Mouse (Mus musculus) T-helper 1 cell (primary cell): Measurements from ENCODE around the gene Actrt2.

Experiments
- in situ Hi-C: fragments of 300-600 bp; cut with MboI, MseI; formaldehyde crosslinking; loops from one replicate; pipeline ENCODE4 v1.15.1; 2025; ENCODE audit warnings: high pct_unique_total_duplicates

Gene Actrt2

DNA sequence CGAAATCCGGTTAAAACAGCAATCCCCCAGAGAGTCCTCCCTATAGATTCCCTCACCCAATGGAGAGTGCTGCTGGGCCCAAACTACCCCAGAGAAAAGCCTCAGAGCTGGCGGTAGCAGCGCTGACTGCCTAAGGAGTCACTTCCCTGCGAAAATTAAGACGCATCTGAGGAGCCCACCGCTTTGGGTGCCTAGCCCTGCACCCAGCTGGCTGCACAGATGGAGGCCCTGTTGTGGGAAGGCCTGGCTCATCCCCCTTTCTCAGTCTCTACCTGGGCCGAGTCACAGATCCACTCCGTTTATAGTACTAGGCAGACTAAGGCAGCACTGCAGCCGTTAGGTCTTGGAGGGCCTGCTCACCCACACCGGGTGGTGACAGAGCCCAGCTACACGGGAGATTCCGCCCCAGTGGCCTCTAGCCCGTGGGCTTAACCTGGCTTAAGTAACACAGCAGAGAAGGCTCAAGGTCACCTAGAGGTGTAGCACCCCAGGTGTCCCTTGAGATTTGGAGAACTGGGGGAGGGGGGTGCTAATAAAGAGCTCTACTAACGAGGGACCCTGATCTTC lies 29.3 kb downstream of the Actrt2 start:
- in situ Hi-C loops: no loop called here

DNA sequence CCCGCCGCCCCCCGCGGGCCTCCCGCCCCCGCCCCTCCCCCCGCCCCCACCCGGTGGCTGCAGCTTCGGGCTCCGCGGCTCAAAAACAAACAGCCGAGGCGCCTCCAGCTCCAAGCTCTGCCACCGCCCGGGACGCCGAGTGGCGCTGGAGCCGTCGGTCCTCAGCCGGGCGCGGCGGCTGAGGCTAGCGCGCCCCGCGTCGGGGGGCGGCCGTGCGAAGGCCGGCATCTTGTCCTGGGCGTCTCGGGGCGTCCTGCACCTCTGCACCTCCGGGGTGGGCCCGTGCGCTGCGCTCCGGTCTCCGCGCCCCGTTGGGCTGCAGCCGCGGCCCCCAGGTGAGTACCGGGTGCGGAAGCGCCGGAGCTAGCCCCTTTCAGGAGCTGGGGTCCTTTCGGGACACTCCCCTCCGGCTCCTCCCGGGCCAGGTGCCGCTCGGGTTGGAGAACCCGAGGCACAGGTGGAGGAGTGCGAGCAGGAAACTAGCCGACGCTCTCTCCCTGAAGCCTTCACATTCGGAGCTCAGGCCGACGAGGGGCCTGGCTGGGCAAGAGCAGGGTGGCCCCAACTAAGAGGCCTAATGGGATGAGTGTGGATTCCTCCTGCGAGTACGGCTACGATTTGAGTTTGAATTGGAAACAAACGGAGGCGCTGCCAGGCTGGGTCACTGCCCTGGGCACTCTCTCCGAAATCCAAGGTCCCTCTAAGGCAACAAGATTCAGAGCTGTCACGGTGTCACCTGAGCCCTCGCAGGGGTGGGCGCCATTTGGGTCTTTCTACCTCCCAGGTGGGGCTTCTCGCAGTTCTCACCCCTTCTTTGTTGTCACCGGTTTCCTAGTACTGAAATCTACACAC lies 30.0 kb downstream of the Actrt2 start:
- in situ Hi-C loops: no loop called here

DNA sequence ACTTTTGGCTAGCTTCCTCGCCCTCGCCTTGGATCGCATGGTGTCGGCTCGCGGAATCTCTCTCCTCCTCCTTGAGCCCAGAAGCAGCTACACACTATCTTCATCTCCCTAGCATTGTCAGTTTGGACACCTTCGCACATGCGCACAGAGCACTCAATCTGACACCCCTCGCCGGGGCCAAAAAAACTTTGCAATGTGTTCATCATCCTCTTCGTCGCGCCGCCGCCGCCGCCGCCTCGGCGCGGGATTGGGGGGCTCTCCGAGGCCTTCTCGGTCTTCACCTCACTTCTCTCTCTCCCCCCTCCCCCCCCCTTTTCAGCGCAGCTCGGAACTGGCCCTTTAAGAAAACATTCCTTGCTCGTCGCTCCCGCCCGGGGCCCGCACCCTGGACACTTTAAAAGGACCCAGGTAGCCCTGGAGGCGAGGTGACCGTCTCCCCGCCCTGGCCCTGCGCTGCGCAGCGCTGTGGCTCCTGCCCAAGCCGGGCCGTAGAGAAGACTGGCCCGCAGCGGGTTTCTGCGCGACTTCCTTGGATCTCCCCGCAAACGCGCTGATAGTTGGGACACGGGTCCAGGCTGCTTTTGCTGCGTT lies 30.9 kb downstream of the Actrt2 start, which contains the start of gene Prdm16:
TSS of gene Prdm16 (minus strand) at position 153 of the 591 bp plus-strand sequence.
- in situ Hi-C loops: no loop called here

DNA sequence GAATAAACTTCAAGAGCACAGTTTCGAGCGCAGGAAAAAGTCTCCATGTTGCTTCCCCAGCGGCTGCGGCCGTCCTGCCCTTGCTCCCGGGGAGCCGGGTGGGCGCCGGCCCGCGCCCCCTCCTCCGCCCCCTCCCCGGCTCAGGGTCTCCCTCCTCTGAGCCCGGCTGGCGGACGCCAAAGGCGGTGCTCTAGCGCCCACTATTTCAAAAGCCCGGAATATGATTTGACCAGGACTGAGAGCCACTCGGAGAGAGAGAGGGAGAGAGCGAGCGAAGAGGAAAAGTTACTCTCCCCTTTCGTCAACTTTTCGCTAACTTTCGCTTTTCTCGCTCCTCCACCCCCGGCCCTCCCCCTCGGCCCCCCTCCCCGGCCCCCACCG lies 31.6 kb downstream of the Actrt2 start:
- in situ Hi-C loops: no loop called here

DNA sequence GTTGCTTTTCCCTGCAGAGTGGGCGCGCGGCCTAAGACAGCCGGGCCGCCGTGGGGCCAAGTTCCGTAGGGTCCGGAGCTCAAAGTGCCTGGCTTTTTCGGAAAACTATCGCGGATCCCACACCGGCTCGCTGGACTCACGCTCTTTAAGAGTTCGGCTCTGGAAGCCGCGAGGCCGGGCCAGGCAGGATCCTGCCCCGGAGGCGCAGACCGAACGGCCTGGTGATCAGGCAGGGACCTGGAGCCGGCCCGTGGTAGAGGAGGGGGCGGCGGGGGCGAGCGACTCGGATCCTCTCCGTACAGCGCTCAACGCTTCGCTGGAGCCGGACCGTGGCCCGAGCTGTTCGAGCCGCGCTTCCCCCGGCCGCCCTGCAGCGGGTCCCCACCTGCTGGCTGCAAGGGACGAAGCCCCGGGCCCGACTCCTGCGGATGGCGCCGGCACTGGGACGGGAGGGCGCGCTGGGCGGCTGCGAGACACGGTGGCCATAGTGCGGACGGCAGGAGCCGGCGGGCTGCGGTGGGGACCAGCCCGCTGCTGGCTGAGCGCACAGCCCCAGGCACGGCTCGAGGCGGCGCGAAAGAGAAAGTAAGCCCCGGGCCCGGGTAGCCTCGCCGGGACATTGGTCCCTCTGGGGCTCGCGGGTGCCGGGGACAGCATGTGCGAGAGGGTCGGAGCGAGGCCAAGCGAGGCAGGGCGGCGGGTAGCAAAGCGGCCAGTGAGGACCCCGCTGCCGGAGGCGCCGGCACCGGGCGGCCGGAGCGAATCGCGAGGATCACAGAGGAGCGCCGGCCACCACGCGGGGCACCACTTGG lies 32.2 kb downstream of the Actrt2 start:
- in situ Hi-C loops: no loop called here

DNA sequence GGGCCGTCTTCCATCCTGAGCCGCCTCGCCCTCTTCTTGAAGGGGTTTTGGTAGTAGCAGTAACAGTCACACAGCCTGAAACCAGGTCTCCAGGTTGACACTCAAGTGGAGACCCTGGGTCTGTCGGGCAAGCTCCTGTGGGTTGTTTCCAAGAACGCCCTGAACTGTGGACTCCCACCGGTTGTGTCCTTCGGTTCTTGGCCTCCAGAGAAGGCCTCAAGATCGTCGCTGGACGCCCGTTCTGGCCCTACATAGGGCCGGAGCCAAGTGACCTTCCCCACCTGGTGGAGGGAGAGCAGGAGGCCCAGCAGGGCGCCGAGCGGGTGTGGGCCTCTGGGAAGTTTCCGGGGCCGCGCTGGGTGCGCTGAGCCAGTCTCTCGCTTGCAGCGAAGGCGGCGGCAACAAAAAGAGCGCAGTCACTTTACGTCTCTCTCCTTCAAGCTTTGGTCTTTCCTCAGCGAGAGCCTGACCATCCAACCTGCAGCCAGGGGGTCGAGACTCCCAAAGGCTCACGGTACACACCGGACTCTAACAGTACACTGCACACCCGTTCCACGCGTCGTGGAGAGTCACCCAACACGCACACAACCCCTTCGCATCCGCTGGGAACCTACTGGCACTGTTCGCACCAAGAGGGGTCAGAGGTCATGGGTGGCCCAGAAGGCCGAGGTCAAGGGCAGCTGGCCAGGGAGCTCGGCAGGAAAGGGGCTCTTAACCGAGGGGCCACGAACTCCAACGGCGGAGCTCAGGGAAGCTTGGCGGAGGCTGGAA lies 33.0 kb downstream of the Actrt2 start:
- in situ Hi-C loops: no loop called here

DNA sequence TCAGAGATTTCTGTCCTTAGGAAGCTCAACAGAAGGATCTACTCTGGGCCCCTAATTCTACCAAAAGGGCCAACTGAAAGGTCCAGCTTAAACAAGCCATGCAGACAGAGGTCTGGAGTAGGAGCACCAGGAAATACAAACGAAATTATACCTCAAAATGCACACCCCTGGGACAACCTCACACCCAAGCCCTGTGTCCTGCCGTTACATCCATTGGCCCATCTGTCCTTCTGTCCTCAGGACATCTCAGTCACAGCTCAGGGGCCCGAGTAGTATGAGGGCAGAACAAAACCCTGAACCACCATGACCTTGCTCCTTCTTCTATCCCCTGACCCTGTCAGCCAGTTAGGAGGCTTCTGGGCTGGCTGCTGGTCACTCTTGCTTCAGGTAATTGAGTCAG lies 33.7 kb downstream of the Actrt2 start:
- in situ Hi-C loops: no loop called here

DNA sequence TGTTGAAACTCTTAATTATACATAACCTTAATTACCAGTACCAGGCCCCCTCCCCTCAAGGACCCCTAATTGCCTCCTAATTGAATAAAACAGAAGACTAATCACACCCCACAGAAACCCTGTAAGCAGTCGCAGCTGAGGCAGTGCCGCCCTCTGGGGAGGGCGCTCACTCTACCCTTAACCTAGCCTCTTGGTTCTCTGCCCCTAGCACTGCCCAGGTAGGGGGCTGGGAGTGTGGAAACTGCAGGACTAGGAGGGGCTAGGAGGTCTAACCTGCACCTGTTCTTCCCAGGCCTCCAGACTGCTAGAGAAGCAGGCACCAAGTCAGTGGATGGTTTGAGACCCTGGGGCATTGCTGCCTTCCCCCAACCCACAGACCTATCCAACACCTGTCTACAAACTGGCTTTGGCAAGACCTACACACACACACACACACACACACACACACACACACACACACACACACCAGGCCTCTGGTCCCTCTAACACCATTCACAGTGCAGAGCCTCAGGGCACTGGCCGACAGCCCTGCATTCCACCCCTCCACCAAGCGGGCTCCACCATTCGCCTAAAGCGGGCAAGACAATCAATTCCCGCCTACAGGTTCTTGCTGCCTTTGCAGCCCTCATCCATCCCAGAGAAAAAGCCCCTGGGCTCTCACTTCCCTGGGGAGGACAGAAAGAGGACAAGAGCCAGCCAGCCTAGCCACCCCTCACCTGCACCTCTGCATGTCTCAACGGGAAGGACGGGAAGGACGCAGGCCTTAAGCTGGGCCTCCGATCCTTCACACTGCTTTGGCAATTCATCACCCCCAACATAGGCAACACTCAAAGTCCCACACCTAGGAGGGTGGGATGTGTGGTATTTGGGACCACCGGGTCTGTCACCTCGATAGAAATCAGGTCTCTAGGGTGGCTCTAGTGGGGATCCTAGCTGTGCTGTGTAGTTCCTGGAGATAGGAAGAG lies 34.6 kb downstream of the Actrt2 start:
- in situ Hi-C loops: no loop called here

DNA sequence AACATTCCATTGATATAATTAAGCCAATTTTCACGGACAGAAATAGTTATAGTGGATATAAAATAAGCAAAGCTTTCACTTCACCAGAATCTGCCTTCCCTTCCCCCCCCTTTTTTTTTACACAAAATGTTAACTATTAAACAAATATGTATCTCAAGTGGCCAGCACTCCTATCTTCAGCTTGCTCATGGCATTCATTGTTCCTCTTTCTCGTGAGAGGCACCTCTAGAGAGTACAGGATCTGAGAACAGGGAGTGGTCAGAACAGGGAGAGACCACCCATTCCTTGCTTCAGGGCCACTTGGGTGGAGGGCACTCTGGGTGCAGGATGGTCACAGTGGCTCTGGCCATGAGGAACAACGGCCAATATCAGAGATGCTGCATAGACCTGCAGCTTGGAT lies 36.9 kb downstream of the Actrt2 start:
- in situ Hi-C loops: no loop called here

DNA sequence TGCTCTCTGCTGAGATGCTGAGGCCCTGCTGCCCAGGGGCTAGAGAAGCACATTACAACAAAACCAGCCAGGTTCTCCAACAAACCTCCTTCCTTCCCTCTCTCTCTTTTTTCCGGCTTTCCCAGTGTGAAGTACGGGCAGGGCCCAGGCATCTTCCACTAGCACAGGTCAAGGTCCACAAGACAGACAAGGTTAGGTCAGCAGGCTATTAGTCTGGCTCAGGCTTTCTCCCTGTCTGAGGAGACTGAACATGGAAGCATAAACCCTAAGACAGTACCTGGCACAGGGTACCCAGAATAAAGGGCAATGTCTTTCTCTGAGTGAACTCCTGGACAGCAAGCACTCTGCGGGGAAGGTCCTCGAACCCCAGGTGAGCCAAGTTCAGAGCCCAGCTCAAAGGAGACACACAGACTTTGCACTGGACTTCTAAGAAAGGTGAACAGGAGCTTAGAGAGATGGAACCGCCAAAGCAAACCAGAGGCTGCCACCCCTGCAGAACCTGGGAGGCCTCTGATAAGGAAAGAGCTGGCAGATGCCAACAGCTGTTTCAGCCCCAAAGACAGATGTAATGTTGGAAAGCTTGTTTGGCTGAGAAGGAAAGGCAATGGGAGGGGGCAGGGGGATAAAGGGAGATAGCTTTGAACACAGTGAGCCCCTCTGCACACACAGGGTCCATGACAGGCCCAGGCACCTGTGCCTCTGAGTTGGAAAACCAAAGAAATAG lies 40.1 kb downstream of the Actrt2 start:
- in situ Hi-C loops: loop anchor here (10.0 kb wide), 1 partner anchor 417 kb away; no protein-coding TSS in a partner anchor

DNA sequence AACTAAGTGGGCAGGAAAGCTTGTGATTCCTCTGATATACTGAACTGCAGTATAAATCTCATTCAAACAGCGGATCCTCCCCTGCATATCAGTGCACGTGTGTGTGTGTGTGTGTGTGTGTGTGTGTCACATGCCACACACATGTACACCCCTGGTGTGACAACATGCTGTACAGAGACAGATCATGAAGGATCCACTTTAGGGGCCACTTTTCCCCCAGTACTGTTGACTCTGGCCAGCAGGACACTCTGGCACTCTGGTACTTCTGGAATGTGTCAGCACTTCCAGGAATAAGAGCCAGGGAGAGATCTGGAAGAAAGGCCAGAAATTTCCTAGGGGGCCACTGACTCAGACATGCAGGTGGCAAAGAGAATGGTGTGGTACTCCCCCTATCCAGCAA lies 41.4 kb downstream of the Actrt2 start:
- in situ Hi-C loops: loop anchor here (10.0 kb wide), 1 partner anchor 419 kb away; no protein-coding TSS in a partner anchor

DNA sequence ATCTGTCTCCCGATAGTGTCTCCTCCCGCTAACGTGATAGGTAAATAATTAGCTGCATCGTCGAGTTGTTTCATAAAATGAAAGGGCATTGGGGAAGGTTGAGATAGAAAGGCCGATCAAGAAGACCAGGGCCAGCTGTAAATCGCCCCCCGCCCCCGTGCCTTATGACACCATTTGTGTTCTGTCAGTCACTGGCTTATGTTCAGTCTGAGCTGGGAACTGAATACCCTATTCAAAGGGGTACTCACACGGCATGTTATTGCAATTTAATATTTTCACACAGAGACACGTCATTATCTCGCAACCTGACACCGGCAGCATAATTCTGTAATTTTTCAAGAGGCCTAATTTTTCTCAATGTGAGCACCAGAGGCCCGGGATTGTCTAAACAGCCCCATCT lies 42.0 kb downstream of the Actrt2 start:
- in situ Hi-C loops: loop anchor here (10.0 kb wide), 1 partner anchor 419 kb away; no protein-coding TSS in a partner anchor

DNA sequence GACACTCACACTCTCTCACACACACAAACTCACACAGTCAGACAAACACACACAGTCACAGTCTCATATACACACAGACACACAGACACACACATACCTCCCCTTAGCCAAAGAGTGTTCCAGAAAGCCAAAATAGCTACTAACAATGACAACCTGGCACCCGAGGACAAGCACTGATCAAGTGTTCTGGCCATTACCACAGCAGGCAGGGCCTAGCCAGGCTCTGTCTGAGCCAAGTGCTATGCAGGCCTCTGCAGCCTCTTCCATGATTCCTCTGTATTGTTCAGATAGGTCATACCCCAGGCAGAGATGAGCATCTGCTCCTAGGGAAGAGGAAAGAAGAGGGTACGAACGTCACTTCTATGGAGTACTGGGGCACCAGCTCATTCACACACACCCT lies 44.4 kb downstream of the Actrt2 start:
- in situ Hi-C loops: loop anchor here (10.0 kb wide), 1 partner anchor 422 kb away; no protein-coding TSS in a partner anchor

DNA sequence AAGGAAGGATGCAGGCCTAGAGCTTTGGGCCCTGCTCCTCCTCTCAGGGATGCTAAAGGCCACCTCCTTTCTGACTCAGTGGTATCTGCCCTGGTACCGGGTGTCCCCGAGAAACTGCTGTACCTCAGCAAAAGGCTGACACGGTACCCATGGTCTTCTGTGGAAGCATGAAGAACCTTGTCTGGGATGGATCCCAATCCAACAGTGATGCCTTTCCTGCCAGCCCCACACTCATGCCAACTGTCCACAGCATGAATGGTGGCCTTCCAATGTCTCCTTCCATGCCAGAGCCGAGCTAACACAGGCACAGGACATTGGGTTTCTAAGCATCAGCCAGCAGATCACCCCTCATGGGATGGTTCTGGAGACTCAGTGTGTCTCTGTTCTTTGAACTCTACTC lies 45.1 kb downstream of the Actrt2 start:
- in situ Hi-C loops: loop anchor here (10.0 kb wide), 1 partner anchor 422 kb away; no protein-coding TSS in a partner anchor
